Mouse (Mus musculus) neural tube, embryonic 11.5 days (tissue): ENCODE results near the gene Fezf2. TPM values are rescaled to one million over a fixed set of nuclear protein-coding genes. Genes with fewer than 3 reads are reported as not detected.
A peak's percentile ranks its signal among the peaks of the same experiment; 100 is the strongest.

Source experiments
- ATAC-seq: fragments of 200-750 bp; cut with Nextera tagmentation; 2 replicates; pipeline ENCODE4 v1.8.0; 2017; ENCODE audit warnings: moderate number of reproducible peaks, mild to moderate bottlenecking, moderate TSS enrichment, moderate library complexity; ENCODE audit not compliant: insufficient read depth, low FRiP score, low TSS enrichment
- DNase-seq: peaks from one replicate; pipeline ENCODE4 v3.0.0-alpha.2; 2015; ENCODE audit warnings: low spot score
- H3K27ac ChIP-seq: fragments of 300-500 bp; sonication (generic); 2 replicates; pipeline ENCODE4 v1.5.1; 2014; ENCODE audit warnings: low read depth, mild to moderate bottlenecking, low read length
- H3K27me3 ChIP-seq: fragments of 300-500 bp; sonication (generic); 2 replicates; pipeline ENCODE4 v1.6.1; 2014; ENCODE audit warnings: mild to moderate bottlenecking, low read length, mixed read lengths; ENCODE audit not compliant: control insufficient read depth, insufficient read depth
- H3K36me3 ChIP-seq: fragments of 300-500 bp; sonication (generic); 2 replicates; pipeline ENCODE4 v1.6.1; 2014; ENCODE audit warnings: mild to moderate bottlenecking, low read length, moderate library complexity, mixed read lengths; ENCODE audit not compliant: control insufficient read depth, insufficient read depth
- H3K4me1 ChIP-seq: fragments of 300-500 bp; sonication (generic); 2 replicates; pipeline ENCODE4 v1.6.1; 2014; ENCODE audit warnings: low read length, mixed read lengths; ENCODE audit not compliant: control insufficient read depth, insufficient read depth
- H3K4me2 ChIP-seq: fragments of 300-500 bp; sonication (generic); 2 replicates; pipeline ENCODE4 v1.6.1; 2014; ENCODE audit warnings: low read depth, mild to moderate bottlenecking, moderate library complexity
- H3K4me3 ChIP-seq: fragments of 300-500 bp; sonication (generic); 2 replicates; pipeline ENCODE4 v1.5.1; 2014; ENCODE audit warnings: low read depth, low read length
- H3K9ac ChIP-seq: fragments of 300-500 bp; sonication (generic); 2 replicates; pipeline ENCODE4 v1.6.1; 2014; ENCODE audit warnings: mild to moderate bottlenecking, low read length
- H3K9me3 ChIP-seq: fragments of 300-500 bp; sonication (generic); 2 replicates; pipeline ENCODE4 v1.6.1; 2016; ENCODE audit warnings: low read length; ENCODE audit not compliant: control insufficient read depth
- WGBS: fragments of 180-500 bp; shearing (Covaris S2); extraction: QIAGEN DNeasy Blood & Tissue Kit; methylation state at CpG from one replicate; pipeline ENCODE4 v1.1.7; 2014; 5-methylcytosine and 5-hydroxymethylcytosine counted together
- polyA plus RNA-seq: library from polyadenylated mRNA; unstranded; fragments of >200 nt; fragmentation: Nextera tagmentation; extraction: Ambion mirVana; gene quantifications from 2 replicates; pipeline ENCODE4 v1.2.1, GENCODE M21; 2014

Gene Fezf2
- polyA plus RNA-seq = not detected in 2 replicates

- Histone ChIP-seq H3K4me3 (no peak within 1 kb of the TSS), H3K27ac (no peak within 1 kb of the TSS), H3K27me3 (peaks cover 96% of the 10 kb centered on the region), H3K4me2 (no peak within 1 kb of the TSS), H3K36me3 (no peaks in the 10 kb centered on the region), H3K4me1 (no peaks in the 10 kb centered on the region; the same call in 1 of the 2 replicates), H3K9me3 (no peaks in the 10 kb centered on the region), H3K9ac (no peak within 1 kb of the TSS)
- ATAC-seq (no peak), DNase-seq (no peak)
- WGBS = 0% methylated on average over 2 of the region's 2 CpGs
These were observed at the start of gene Fezf2 for GRCm38 (mm10) chr14:12348089-12348488. Gene Fezf2 (minus strand): TSS chr14:12348189.

GRCm38 (mm10) chr14:12397561-12397960, 49.6 kb upstream of the Fezf2 start:
- H3K9me3 ChIP-seq = no peaks in the 10 kb centered on the region
- peaks cover 23% of the 10 kb centered on the region for H3K27me3 ChIP-seq
- peaks cover 8% of the 10 kb centered on the region; the same call in 1 of the 2 replicates for H3K4me1 ChIP-seq
- H3K36me3 ChIP-seq = no peaks in the 10 kb centered on the region
- WGBS = 69% methylated on average over 3 of the region's 3 CpGs
- ATAC-seq (no peak), DNase-seq (no peak)
- no peak overlapping the region for H3K9ac ChIP-seq
- H3K27ac ChIP-seq = no peak overlapping the region
- H3K4me3 ChIP-seq = no peak overlapping the region
- no peak overlapping the region for H3K4me2 ChIP-seq

GRCm38 (mm10) chr14:12394318-12394717, 46.3 kb upstream of the Fezf2 start:
- H3K4me1 ChIP-seq = peaks cover 8% of the 10 kb centered on the region; the same call in 1 of the 2 replicates
- peaks cover 49% of the 10 kb centered on the region for H3K27me3 ChIP-seq
- H3K9ac ChIP-seq = no peak overlapping the region
- WGBS = 44% methylated on average over 2 of the region's 2 CpGs
- no peak overlapping the region for H3K27ac ChIP-seq
- no peaks in the 10 kb centered on the region for H3K9me3 ChIP-seq
- no peak overlapping the region for H3K4me2 ChIP-seq
- DNase-seq = no peak
- H3K36me3 ChIP-seq = no peaks in the 10 kb centered on the region
- ATAC-seq = no peak
- H3K4me3 ChIP-seq = no peak overlapping the region

GRCm38 (mm10) chr14:12393271-12393861, 45.4 kb upstream of the Fezf2 start:
- H3K4me1 ChIP-seq = peaks cover 11% of the 10 kb centered on the region
- H3K9me3 ChIP-seq = no peaks in the 10 kb centered on the region
- no peaks in the 10 kb centered on the region for H3K36me3 ChIP-seq
- no peak overlapping the region for H3K9ac ChIP-seq
- H3K27me3 ChIP-seq = peaks cover 44% of the 10 kb centered on the region
- peak; percentile 83 for DNase-seq
- H3K4me3 ChIP-seq = no peak overlapping the region
- peak; percentile 89 for ATAC-seq
- H3K4me2 ChIP-seq = no peak overlapping the region
- WGBS = 7% methylated on average over 12 of the region's 12 CpGs
- H3K27ac ChIP-seq = no peak overlapping the region

- Histone ChIP-seq H3K4me2 (no peak overlapping the region), H3K9ac (no peak overlapping the region), H3K27ac (no peak overlapping the region), H3K4me3 (no peak overlapping the region), H3K36me3 (no peaks in the 10 kb centered on the region), H3K9me3 (no peaks in the 10 kb centered on the region), H3K4me1 (peaks cover 11% of the 10 kb centered on the region), H3K27me3 (peaks cover 58% of the 10 kb centered on the region)
- DNase-seq (no peak), ATAC-seq (no peak)
- 64% methylated on average over 7 of the region's 7 CpGs for WGBS
These were observed 43.2 kb upstream of the Fezf2 start for GRCm38 (mm10) chr14:12391167-12391566.

GRCm38 (mm10) chr14:12388806-12389436, 40.9 kb upstream of the Fezf2 start:
- 3% methylated on average over 14 of the region's 14 CpGs for WGBS
- ATAC-seq (no peak), DNase-seq (peak; percentile 37)
- Histone ChIP-seq H3K27ac (no peak overlapping the region), H3K4me3 (no peak overlapping the region), H3K27me3 (peaks cover 65% of the 10 kb centered on the region), H3K4me2 (no peak overlapping the region), H3K36me3 (no peaks in the 10 kb centered on the region), H3K9ac (no peak overlapping the region), H3K4me1 (peaks cover 11% of the 10 kb centered on the region), H3K9me3 (no peaks in the 10 kb centered on the region)

GRCm38 (mm10) chr14:12388192-12388795, 40.3 kb upstream of the Fezf2 start:
- Histone ChIP-seq H3K27me3 (peaks cover 67% of the 10 kb centered on the region), H3K9me3 (no peaks in the 10 kb centered on the region), H3K4me1 (peaks cover 9% of the 10 kb centered on the region), H3K4me3 (no peak overlapping the region), H3K4me2 (no peak overlapping the region), H3K27ac (no peak overlapping the region), H3K9ac (no peak overlapping the region), H3K36me3 (no peaks in the 10 kb centered on the region)
- DNase-seq (peak; percentile 34), ATAC-seq (peak; percentile 29)
- 14% methylated on average over 4 of the region's 4 CpGs for WGBS

GRCm38 (mm10) chr14:12387176-12387575, 39.2 kb upstream of the Fezf2 start:
- ATAC-seq = no peak
- DNase-seq = no peak
- 74% methylated on average over 6 of the region's 6 CpGs for WGBS
- Histone ChIP-seq H3K4me1 (peaks cover 3% of the 10 kb centered on the region; the same call in 1 of the 2 replicates), H3K36me3 (no peaks in the 10 kb centered on the region), H3K27me3 (peaks cover 63% of the 10 kb centered on the region), H3K4me2 (no peak overlapping the region), H3K9ac (no peak overlapping the region), H3K9me3 (no peaks in the 10 kb centered on the region), H3K4me3 (no peak overlapping the region), H3K27ac (no peak overlapping the region)

GRCm38 (mm10) chr14:12377883-12378282, 29.9 kb upstream of the Fezf2 start:
- Histone ChIP-seq H3K4me1 (no peaks in the 10 kb centered on the region), H3K9ac (no peak overlapping the region), H3K36me3 (no peaks in the 10 kb centered on the region), H3K27ac (no peak overlapping the region), H3K4me2 (no peak overlapping the region), H3K9me3 (no peaks in the 10 kb centered on the region), H3K27me3 (peaks cover 17% of the 10 kb centered on the region), H3K4me3 (no peak overlapping the region)
- 27% methylated on average over 9 of the region's 9 CpGs for WGBS
- no peak for ATAC-seq
- DNase-seq = no peak
